Mouse (Mus musculus) mouse trophoblast stem cell (cell line): ENCODE measurements at regions not wholly inside any gene's neighbourhood (a gene's known extent, or its start where the extent isn't known, plus 50 kb on each side); places are given as distances from the start of the nearest gene placed in this dataset.

Source experiments
- in situ Hi-C, 2 experiments: fragments of 300-500 bp; cut with MseI, MboI; formaldehyde crosslinking; loops; 2 replicates in 1 of 2; 3 replicates in 1 of 2; pipeline ENCODE4 v1.15.1; 2025

GRCm38 (mm10) chr1:193541281-193541680 is 171.2 kb upstream of the Camk1g start:
- in situ Hi-C loops, result no loop called here

DNA sequence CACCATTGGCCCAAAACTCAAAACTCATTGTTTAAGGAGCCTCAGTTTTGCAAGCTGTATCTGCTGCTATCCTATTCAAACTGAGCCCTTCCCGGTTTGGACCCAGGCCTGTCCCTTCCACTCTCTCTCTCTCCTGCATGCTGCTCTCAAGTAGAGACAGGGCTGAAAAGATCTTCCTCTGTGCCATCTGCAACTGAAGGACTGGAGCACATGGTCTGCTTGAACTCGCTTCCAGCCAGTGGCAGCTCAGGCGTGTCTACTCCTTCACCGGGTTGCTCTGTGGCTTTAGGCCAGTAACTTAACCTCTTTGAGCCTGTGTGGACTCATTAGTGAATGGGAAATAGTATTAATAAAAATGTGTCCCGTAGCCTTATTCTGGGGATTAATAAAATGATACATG is 170.4 kb upstream of the Camk1g start:
- in situ Hi-C loops, result no loop called here

GRCm38 (mm10) chr1:193539261-193539660 is 169.2 kb upstream of the Camk1g start:
- in situ Hi-C loops, result no loop called here

- in situ Hi-C loops, result no loop called here
Observed at GRCm38 (mm10) chr1:193538425-193538824, 168.3 kb upstream of the Camk1g start.

DNA sequence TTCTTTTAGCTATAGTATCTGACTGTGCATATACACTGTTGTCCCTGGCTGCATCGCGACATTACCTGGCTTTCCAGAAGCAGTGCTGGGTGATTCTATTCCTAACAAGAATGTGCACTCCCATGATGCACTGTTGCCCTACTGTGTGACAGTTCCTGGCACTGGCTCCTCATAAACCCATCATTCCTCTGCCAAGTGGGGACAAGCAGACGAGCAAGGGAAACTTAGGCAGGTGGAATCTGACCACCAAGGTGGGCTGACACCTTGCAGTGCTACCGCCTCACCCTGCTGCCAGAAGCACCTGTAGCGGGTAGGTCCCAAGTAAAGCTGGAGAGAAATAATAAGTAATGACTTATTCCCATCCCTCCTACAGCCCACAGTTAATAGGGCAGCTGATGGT is 167.5 kb upstream of the Camk1g start:
- in situ Hi-C loops, result no loop called here

GRCm38 (mm10) chr1:193536552-193536951 is 166.5 kb upstream of the Camk1g start:
- in situ Hi-C loops, result no loop called here

GRCm38 (mm10) chr1:193534449-193534848 is 164.4 kb upstream of the Camk1g start:
- in situ Hi-C loops, result no loop called here

DNA sequence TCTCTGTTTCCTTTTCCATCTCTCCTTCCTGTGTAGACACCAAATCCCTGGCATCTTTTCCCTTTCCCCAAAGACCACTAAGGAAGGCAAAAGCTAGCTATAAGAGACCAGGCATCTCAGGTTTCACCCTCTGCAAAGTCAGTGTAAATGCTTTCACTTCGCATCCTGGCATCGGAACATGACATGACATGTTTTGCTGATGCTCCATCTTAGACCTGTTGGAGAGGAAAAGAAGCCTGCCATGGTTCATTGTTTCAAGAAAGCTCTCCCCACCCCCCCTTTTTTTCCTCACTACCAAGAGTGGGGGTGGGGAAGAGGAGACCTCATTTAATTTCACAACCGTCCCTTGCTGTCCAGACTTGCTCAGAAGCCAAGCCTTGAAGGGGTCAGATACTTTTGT is 156.4 kb upstream of the Camk1g start:
- in situ Hi-C loops, result no loop called here

DNA sequence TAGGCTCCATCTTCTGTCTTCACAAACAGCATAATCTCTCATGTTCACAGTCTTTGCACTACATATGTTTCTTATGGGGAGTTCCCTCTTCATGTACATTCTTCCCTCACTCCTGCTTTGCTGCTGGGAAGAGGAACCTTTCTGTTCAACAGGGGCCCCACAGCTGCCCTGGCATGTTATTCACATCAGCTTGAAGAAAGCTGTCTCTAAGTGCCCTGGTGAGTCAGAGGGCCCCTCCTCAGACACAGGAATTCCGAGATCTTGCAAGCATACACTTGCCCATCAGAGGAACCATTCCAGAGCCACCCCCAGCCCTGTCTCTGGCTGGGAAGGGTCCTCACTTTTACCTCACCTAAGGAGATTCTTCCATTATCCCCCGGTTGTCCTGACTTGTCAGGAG is 151.9 kb upstream of the Camk1g start:
- in situ Hi-C loops, result no loop called here

- in situ Hi-C loops, result no loop called here
Observed at GRCm38 (mm10) chr1:193518840-193519239, 148.7 kb upstream of the Camk1g start.

- in situ Hi-C loops, result no loop called here
Observed at GRCm38 (mm10) chr1:193517968-193518367, 147.9 kb upstream of the Camk1g start.

DNA sequence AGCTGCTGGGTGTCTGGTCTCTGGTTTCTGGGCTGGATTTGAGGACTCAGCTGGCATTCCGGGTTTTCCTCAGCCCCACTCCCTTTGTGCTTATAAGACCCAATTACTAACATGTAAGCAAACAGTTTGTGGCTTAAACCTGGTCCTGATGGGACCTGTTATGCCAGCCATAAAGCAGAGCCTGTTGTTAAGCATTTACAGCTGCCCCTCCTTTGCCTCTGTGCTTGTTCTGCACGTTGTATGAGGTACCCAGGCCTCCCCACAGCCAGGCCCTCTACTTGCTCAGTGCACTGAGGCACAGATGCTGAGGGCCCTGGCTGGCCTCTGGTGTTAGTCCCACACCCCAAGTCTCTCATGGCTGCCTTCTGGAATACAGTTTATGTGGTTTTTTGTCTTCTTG is 147.2 kb upstream of the Camk1g start:
- in situ Hi-C loops, result no loop called here

DNA sequence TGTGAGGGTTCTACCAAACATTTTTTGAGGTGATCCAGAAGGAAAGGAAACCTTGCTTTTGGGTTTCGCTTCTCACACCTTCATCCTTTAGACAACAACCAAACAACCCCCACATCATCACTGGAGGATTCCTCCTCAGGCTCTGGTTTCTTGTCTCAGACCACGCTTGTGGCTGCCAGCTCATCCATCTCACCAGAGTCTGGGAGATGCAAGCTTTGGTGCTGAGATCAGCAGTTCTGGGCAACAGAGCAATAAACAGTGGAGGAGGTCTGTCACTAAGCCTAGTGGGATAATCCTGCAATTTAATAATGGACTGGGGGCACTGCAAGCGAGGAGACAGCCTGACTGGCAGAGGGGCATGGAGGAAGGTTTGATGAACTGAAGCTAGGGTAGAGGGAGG is 146.3 kb upstream of the Camk1g start:
- in situ Hi-C loops, result no loop called here

DNA sequence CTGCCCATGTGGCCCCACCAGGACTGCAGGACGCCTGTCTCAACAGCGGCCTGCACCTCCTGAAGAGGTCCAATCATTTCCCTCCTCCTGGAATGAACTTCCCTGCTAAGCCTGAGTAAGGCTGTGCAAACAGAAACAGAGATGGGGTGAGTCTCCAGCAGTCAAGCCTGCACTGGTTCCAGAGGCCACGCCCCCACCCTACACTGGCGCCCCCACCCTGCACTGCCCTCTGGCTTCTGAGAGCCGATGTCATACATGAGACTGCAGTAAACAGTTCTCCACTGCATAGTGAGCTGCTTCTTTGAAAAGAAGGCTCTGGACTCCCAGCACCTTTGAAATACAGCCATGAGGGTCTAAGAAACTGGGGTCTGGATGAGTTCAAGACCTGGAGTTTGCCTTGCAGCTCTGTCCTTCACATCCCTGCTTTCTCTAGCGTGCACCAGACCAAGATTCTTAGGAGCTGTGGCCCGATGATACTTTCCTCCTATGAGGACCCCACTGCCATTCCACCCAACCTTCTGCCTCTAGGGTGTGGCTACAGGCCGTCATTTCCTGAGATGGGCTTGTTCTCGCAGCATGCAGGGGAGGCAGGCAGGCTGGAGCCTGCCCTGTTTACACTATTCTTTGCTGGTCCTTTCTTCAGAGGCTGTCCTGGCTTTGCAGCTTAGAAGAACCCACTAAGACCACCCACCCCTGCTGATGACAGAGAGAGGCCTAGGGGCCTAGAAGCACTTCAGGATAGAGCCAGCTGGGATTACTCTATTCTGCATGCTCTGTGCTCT is 144.0 kb upstream of the Camk1g start:
- in situ Hi-C loops, result no loop called here

DNA sequence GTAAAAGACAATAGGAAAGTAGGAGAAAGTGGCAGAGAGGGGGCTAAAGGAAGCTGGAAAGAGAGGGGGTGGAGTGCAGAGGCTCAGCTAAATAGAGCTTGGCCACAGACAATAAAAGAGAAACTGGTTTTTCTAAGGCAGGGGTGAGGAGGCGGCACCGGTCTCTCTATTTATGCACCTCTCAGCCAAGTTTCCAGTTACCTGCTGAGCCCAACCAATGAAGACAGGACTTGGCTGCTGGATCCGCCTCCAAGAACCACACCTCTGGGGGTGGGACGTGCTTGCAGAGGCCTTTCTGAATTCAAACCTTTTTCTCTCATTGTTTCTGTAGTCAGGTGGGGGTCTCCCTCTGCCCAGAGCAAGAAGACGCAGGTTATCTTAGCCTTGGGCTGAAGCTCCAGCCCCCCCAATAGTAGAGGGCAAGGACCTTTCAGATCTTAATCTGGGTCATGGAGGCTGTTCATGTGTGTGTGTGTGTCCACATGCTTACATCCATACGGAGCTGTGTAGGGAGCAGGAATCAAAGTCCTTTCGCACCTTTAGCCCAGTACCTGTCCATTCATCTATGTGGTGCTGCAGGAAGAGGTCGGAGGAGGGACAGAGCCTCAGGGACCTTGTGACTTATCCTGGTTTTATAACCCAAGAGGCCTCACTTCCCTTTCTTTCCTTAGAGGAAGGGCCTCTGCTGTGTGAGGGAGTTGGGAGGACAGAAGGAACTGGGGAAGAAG is 140.1 kb upstream of the Camk1g start:
- in situ Hi-C loops, result no loop called here

GRCm38 (mm10) chr1:193508271-193508670 is 138.2 kb upstream of the Camk1g start:
- in situ Hi-C loops, result loop anchor here in 1 of 2 experiments (5.0 kb wide), 1 partner anchor 79 kb away; no protein-coding TSS in a partner anchor

DNA sequence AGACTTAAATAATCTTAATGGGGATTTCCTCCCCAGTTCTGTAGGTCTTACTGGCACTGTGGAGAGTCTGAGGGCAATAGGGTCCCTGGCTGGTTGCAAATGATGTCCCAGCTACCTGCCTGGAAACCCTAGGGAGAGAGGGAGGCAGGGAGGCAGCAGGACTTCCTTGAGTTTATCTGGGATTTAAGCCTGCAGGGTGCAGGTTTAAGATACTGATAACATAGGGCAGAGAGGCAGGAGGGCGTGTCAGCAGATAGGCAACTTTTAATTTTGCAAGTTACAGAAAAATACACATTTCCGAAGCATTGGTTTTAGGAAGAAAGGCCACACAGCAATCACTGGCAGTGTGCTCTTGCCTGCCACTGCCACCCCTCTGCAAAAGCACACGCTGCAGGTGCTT is 136.9 kb upstream of the Camk1g start:
- in situ Hi-C loops, result loop anchor here in 1 of 2 experiments (5.0 kb wide), 1 partner anchor 80 kb away; no protein-coding TSS in a partner anchor

- in situ Hi-C loops, result loop anchor here in 1 of 2 experiments (5.0 kb wide), 1 partner anchor 82 kb away; no protein-coding TSS in a partner anchor
Observed at GRCm38 (mm10) chr1:193505381-193505780, 135.3 kb upstream of the Camk1g start.

DNA sequence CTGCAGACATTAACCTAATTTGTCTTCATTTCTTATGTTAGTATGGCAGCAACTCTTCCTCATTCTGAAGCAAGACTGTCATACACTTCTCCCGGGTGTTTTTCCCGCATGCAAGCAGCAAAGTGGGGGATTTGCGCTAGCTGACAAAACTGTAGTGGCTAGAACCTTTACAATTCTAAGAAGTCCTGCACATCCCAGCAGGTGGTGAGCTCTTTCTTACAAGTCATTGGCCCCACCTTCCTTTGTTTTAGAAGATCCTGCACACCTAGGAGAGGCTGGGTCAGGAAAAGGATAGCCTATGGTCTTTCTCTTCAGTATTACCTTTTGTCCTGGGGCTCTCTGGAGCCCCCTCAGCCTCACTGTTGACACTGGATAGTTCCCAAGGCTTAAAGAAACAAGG is 134.5 kb upstream of the Camk1g start:
- in situ Hi-C loops, result loop anchor here (5.0 kb wide), 1 partner anchor 83 kb away; no protein-coding TSS in a partner anchor

DNA sequence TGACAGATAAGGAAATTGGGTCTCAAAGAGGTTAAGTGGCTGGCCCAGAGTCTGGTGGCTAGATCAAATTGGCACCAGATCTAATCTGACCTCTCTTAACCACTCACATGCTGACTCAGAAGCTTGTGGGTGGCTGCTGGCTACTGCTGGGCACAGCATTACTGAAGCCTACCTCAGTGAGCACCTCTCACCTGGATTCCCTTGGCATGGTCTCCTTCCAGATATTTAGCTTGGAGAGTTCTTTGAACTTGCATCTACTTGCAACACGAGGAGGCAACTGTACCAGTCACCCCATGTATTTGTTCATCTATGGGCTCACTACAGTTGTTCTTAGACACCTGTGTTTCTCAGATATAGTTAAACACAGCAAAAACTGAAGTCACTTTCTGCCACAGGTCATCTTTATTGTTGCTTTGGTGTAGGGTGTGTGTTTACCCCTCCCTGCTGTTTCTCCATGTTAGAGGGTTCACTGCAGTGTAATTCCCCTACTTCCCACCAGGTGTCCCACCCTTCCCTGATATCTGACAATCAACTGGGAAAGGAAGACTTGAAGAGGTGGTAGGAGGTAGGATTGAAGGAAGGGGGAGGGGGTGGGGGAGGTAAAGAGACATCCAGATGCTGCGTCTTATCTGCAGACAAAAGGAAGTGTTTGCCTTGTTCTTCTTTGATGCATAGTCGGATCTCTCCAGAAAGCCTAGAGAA is 133.7 kb upstream of the Camk1g start:
- in situ Hi-C loops, result loop anchor here in 1 of 2 experiments (5.0 kb wide), 1 partner anchor 84 kb away; no protein-coding TSS in a partner anchor

GRCm38 (mm10) chr1:193496265-193497183 is 126.4 kb upstream of the Camk1g start:
- in situ Hi-C loops, result no loop called here
